Mouse (Mus musculus) heart, postnatal 0 days (tissue): Measurements from ENCODE around the gene B830017H08Rik. TPM values are rescaled to one million over a fixed set of nuclear protein-coding genes. Genes with fewer than 3 reads are reported as not detected.

Experiments used
- ATAC-seq: fragments of 200-750 bp; cut with Nextera tagmentation; 2 replicates; pipeline ENCODE4 v1.8.0; 2017; ENCODE audit warnings: low read depth, moderate number of reproducible peaks, moderate library complexity; ENCODE audit not compliant: insufficient read depth
- DNase-seq: peaks from one replicate; pipeline ENCODE4 v3.0.0-alpha.2; 2016; ENCODE audit warnings: low spot score
- H3K27ac ChIP-seq: fragments of 300-500 bp; sonication (generic); 2 replicates; pipeline ENCODE4 v1.5.1; 2014; ENCODE audit warnings: low read depth, mild to moderate bottlenecking
- H3K27me3 ChIP-seq: fragments of 300-500 bp; sonication (generic); 2 replicates; pipeline ENCODE4 v1.6.1; 2014; ENCODE audit warnings: low read length, mixed read lengths; ENCODE audit not compliant: control insufficient read depth, insufficient read depth
- H3K36me3 ChIP-seq: fragments of 300-500 bp; sonication (generic); replicated peaks from 2 replicates; pipeline ENCODE4 v1.6.1; 2014; ENCODE audit warnings: low read length, mixed read lengths; ENCODE audit not compliant: control insufficient read depth, insufficient read depth
- H3K4me1 ChIP-seq: fragments of 300-500 bp; sonication (generic); 2 replicates; pipeline ENCODE4 v1.6.1; 2014; ENCODE audit warnings: antibody characterized with exemption; ENCODE audit not compliant: control insufficient read depth, insufficient read depth
- H3K4me2 ChIP-seq: fragments of 300-500 bp; sonication (generic); 2 replicates; pipeline ENCODE4 v1.6.1; 2014; ENCODE audit warnings: low read depth, mild to moderate bottlenecking, low read length, moderate library complexity
- H3K4me3 ChIP-seq: fragments of 300-500 bp; sonication (generic); 2 replicates; pipeline ENCODE4 v1.5.1; 2014; ENCODE audit warnings: low read depth, low read length
- H3K9ac ChIP-seq: fragments of 300-500 bp; sonication (generic); replicated peaks from 2 replicates; pipeline ENCODE4 v1.6.1; 2014; ENCODE audit warnings: low read depth, low read length, mixed read lengths
- H3K9me3 ChIP-seq: fragments of 300-500 bp; sonication (generic); replicated peaks from 2 replicates; pipeline ENCODE4 v1.6.1; 2016; ENCODE audit warnings: low read length; ENCODE audit not compliant: control insufficient read depth
- CTCF ChIP-seq: IDR thresholded peaks from 2 replicates; pipeline ENCODE4 v1.5.1; 2016; ENCODE audit warnings: antibody characterized with exemption, control low read depth, low read depth
- EP300 ChIP-seq: IDR thresholded peaks from 2 replicates; pipeline ENCODE4 v1.6.1; 2016; ENCODE audit warnings: antibody characterized with exemption, low read depth
- WGBS: fragments of 180-500 bp; shearing (Covaris S2); extraction: QIAGEN DNeasy Blood & Tissue Kit; methylation state at CpG from one replicate; pipeline ENCODE4 v1.1.7; 2014; 5-methylcytosine and 5-hydroxymethylcytosine counted together
- polyA plus RNA-seq: library from polyadenylated mRNA; unstranded; fragments of >200 nt; fragmentation: Nextera tagmentation; extraction: Ambion mirVana; gene quantifications from 2 replicates; pipeline ENCODE4 v1.2.1, GENCODE M21; 2015
- total RNA-seq: library from RNA; depleted of rRNA; stranded (reverse); fragments of >200 nt; gene quantifications from 2 replicates; pipeline ENCODE4 v1.2.3, GENCODE M21; 2014; ENCODE audit warnings: low replicate concordance; rRNA removed

B830017H08Rik gene
- total and polyA plus RNA-seq, 2 experiments from 2014 or later: not detected

GRCm38 (mm10) chr16:17872995-17873394 lies 40.1 kb downstream of the B830017H08Rik start:
- no peak for DNase-seq
- Histone ChIP-seq H3K4me3 (no peak overlapping the region), H3K4me2 (no peak overlapping the region), H3K27ac (no peak overlapping the region), H3K27me3 (no peaks in the 10 kb centered on the region), H3K9me3 (no peaks in the 10 kb centered on the region), H3K9ac (no peak overlapping the region), H3K36me3 (peaks cover 36% of the 10 kb centered on the region), H3K4me1 (peaks cover 20% of the 10 kb centered on the region)
- 33% methylated on average over 4 of the region's 4 CpGs for WGBS
- TF ChIP-seq CTCF (no peak), EP300 (no peak)
- ATAC-seq: no peak

GRCm38 (mm10) chr16:17875174-17875573 lies 42.3 kb downstream of the B830017H08Rik start:
- no peak overlapping the region; the same call in 1 of the 2 replicates for H3K4me2 ChIP-seq
- no peak overlapping the region for H3K9ac ChIP-seq
- no peak overlapping the region for H3K4me3 ChIP-seq
- peak overlapping the region; percentile 68 for H3K27ac ChIP-seq
- no peak for TF ChIP-seq CTCF
- TF ChIP-seq EP300: no peak
- no peaks in the 10 kb centered on the region for H3K9me3 ChIP-seq
- peak; percentile 56 for DNase-seq
- whole genome bisulfite sequencing: 25% methylated on average over 4 of the region's 4 CpGs
- peak; percentile 83 for ATAC-seq
- peaks cover 20% of the 10 kb centered on the region for H3K4me1 ChIP-seq
- peaks cover 25% of the 10 kb centered on the region for H3K36me3 ChIP-seq
- H3K27me3 ChIP-seq: no peaks in the 10 kb centered on the region

- Histone ChIP-seq H3K4me1 (peaks cover 20% of the 10 kb centered on the region), H3K9me3 (no peaks in the 10 kb centered on the region)
Measured at GRCm38 (mm10) chr16:17876096-17876495, 43.2 kb downstream of the B830017H08Rik start.

GRCm38 (mm10) chr16:17879571-17879970 lies 46.6 kb downstream of the B830017H08Rik start:
- WGBS: 77% methylated on average over 4 of the region's 4 CpGs
- Histone ChIP-seq H3K4me1 (peaks cover 14% of the 10 kb centered on the region; the same call in 1 of the 2 replicates), H3K27me3 (no peaks in the 10 kb centered on the region), H3K27ac (no peak overlapping the region), H3K9ac (no peak overlapping the region), H3K4me2 (no peak overlapping the region), H3K36me3 (no peaks in the 10 kb centered on the region; the same call in 1 of the 2 replicates), H3K4me3 (no peak overlapping the region), H3K9me3 (no peaks in the 10 kb centered on the region)
- TF ChIP-seq EP300: no peak
- no peak for TF ChIP-seq CTCF
- DNase-seq (no peak), ATAC-seq (no peak)

More at GRCm38 (mm10) chr16:17876096-17876495, 43.2 kb downstream of the B830017H08Rik start:
- Histone ChIP-seq H3K27me3 (no peaks in the 10 kb centered on the region), H3K9ac (no peak overlapping the region), H3K36me3 (peaks cover 18% of the 10 kb centered on the region), H3K4me2 (no peak overlapping the region), H3K4me3 (no peak overlapping the region), H3K27ac (no peak overlapping the region)
- no peak for DNase-seq
- TF ChIP-seq CTCF (no peak), EP300 (no peak)
- 89% methylated on average over 1 of the region's 1 CpGs for WGBS
- ATAC-seq: no peak

GRCm38 (mm10) chr16:17882196-17882595 lies 49.3 kb downstream of the B830017H08Rik start:
- ATAC-seq (no peak), DNase-seq (no peak)
- H3K4me2 ChIP-seq: no peak overlapping the region
- no peak for TF ChIP-seq CTCF
- no peak for TF ChIP-seq EP300
- no peak overlapping the region for H3K27ac ChIP-seq
- peaks cover 6% of the 10 kb centered on the region; the same call in 1 of the 2 replicates for H3K4me1 ChIP-seq
- no peaks in the 10 kb centered on the region for H3K27me3 ChIP-seq
- H3K9me3 ChIP-seq: no peaks in the 10 kb centered on the region
- H3K9ac ChIP-seq: no peak overlapping the region
- no peak overlapping the region for H3K4me3 ChIP-seq
- no peaks in the 10 kb centered on the region; the same call in 1 of the 2 replicates for H3K36me3 ChIP-seq

GRCm38 (mm10) chr16:17884116-17884515 lies 51.2 kb downstream of the B830017H08Rik start:
- no peak overlapping the region for H3K4me2 ChIP-seq
- DNase-seq: no peak
- 61% methylated on average over 6 of the region's 6 CpGs for WGBS

More at GRCm38 (mm10) chr16:17884116-17884515, 51.2 kb downstream of the B830017H08Rik start:
- no peak for ATAC-seq
- no peaks in the 10 kb centered on the region for H3K27me3 ChIP-seq
- no peaks in the 10 kb centered on the region; the same call in 1 of the 2 replicates for H3K36me3 ChIP-seq
- H3K9me3 ChIP-seq: no peaks in the 10 kb centered on the region
- peaks cover 6% of the 10 kb centered on the region; the same call in 1 of the 2 replicates for H3K4me1 ChIP-seq
- H3K27ac ChIP-seq: no peak overlapping the region
- no peak for TF ChIP-seq CTCF
- no peak for TF ChIP-seq EP300
- H3K4me3 ChIP-seq: no peak overlapping the region
- no peak overlapping the region for H3K9ac ChIP-seq

Other genes with a start within 250 kb of the B830017H08Rik start
- 28.2 and 33.4 TPM in 2 replicates for gene Slc7a4, start 249.9 kb upstream of the B830017H08Rik start, total RNA-seq
- 5.7 and 7.4 TPM in 2 replicates for gene Slc7a4, start 249.9 kb upstream of the B830017H08Rik start, polyA plus RNA-seq
- gene Smpd4, start 213.8 kb upstream of the B830017H08Rik start, total RNA-seq: 18.2 and 41.1 TPM in 2 replicates
- 10.1 and 10.3 TPM in 2 replicates for gene Smpd4, start 213.8 kb upstream of the B830017H08Rik start, polyA plus RNA-seq
- gene Ccdc74a, start 186.7 kb upstream of the B830017H08Rik start, total RNA-seq: 3.6 TPM in 1 of 2 replicates, not detected in the other
- 1.5 and 2.5 TPM in 2 replicates for gene Ccdc74a, start 186.7 kb upstream of the B830017H08Rik start, polyA plus RNA-seq
- 40.2 and 63.7 TPM in 2 replicates for gene Med15, start 100.2 kb upstream of the B830017H08Rik start, total RNA-seq
- gene Med15, start 100.2 kb upstream of the B830017H08Rik start, polyA plus RNA-seq: 18.0 and 18.6 TPM in 2 replicates
- 42.0 and 47.4 TPM in 2 replicates for gene Klhl22, start 73.5 kb upstream of the B830017H08Rik start, total RNA-seq
- gene Klhl22, start 73.5 kb upstream of the B830017H08Rik start, polyA plus RNA-seq: 21.7 and 23.0 TPM in 2 replicates
- gene Scarf2, start 35.8 kb upstream of the B830017H08Rik start, total RNA-seq: 19.3 and 25.4 TPM in 2 replicates
- 2.6 and 2.8 TPM in 2 replicates for gene Scarf2, start 35.8 kb upstream of the B830017H08Rik start, polyA plus RNA-seq
- 0.27 and 1.1 TPM in 2 replicates for gene Car15, start 5.2 kb downstream of the B830017H08Rik start, total RNA-seq
- 0.25 and 0.44 TPM in 2 replicates for gene Car15, start 5.2 kb downstream of the B830017H08Rik start, polyA plus RNA-seq
- not detected in 2 replicates for gene Gm20518, start 58.5 kb downstream of the B830017H08Rik start, total RNA-seq
- 0.05 and 0.07 TPM in 2 replicates for gene Gm20518, start 58.5 kb downstream of the B830017H08Rik start, polyA plus RNA-seq
- not detected in 2 replicates for gene Tssk1, start 61.1 kb downstream of the B830017H08Rik start, total RNA-seq
- gene Tssk1, start 61.1 kb downstream of the B830017H08Rik start, polyA plus RNA-seq: 0.08 and 0.14 TPM in 2 replicates
- gene Dgcr2, start 65.4 kb downstream of the B830017H08Rik start, total RNA-seq: 61.8 and 78.5 TPM in 2 replicates
- gene Dgcr2, start 65.4 kb downstream of the B830017H08Rik start, polyA plus RNA-seq: 30.4 and 31.9 TPM in 2 replicates
- not detected in 2 replicates for gene Tssk2, start 65.5 kb downstream of the B830017H08Rik start, total RNA-seq
- not detected in 2 replicates for gene Tssk2, start 65.5 kb downstream of the B830017H08Rik start, polyA plus RNA-seq
- 25.4 and 28.3 TPM in 2 replicates for gene Ess2, start 78.2 kb downstream of the B830017H08Rik start, total RNA-seq
- 18.5 and 19.4 TPM in 2 replicates for gene Ess2, start 78.2 kb downstream of the B830017H08Rik start, polyA plus RNA-seq
- not detected in 2 replicates for gene Gsc2, start 81.9 kb downstream of the B830017H08Rik start, total RNA-seq
- not detected in 2 replicates for gene Gsc2, start 81.9 kb downstream of the B830017H08Rik start, polyA plus RNA-seq
- gene Slc25a1, start 95.1 kb downstream of the B830017H08Rik start, total RNA-seq: 38.2 and 46.8 TPM in 2 replicates
- 14.8 and 17.5 TPM in 2 replicates for gene Slc25a1, start 95.1 kb downstream of the B830017H08Rik start, polyA plus RNA-seq
- gene Vpreb2, start 147.3 kb downstream of the B830017H08Rik start, total RNA-seq: not detected in 2 replicates
- gene Vpreb2, start 147.3 kb downstream of the B830017H08Rik start, polyA plus RNA-seq: not detected in 2 replicates
- 23.0 and 36.6 TPM in 2 replicates for gene Dgcr6, start 219.7 kb downstream of the B830017H08Rik start, total RNA-seq
- 83.5 and 94.3 TPM in 2 replicates for gene Dgcr6, start 219.7 kb downstream of the B830017H08Rik start, polyA plus RNA-seq